Mouse (Mus musculus): ENCODE measurements around the gene Ggnbp2.

Gene Ggnbp2

DNA sequence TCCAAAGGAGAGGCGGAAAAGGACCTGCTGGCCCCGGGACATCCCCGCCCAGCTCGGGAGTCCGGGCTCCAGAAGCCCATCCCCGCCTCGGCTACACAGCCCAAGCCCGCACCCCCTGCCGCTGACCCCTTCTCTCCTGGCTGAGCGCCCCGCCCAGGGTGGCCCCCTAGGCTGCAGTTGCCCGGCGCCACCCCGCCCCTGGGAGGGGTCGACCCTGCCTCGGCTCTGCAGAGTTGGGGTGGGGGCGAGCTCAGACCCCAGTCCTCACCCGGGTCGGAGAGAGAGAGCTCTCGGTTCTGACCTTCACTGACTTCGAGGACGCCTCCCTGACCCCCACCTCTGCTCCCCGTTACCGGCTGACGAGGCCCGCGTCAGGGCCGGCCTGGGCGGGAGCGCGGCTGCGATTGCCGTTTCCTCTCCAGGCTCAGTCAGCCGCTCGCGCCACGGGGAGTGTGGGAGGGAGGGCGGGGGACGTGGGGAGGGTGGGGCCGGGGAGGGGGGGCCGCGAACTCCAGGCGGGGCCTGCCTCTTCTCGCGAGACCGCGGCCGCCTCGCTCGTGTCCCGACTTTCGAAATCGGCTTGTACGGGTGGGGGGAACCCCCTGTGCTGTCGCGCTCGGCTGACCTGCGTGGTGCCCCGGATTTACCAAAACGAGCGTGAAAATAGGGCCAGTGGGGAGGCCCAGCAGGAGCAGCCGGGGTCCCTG is at the start of gene Ggnbp2:
TSS of gene Ggnbp2 (minus strand) at position 481 of the 707 bp plus-strand sequence.
- DNase-seq, result peak; percentile 92

- no peak for DNase-seq
Measured at GRCm38 (mm10) chr11:84919951-84920350, 49.3 kb upstream of the Ggnbp2 start.

DNA sequence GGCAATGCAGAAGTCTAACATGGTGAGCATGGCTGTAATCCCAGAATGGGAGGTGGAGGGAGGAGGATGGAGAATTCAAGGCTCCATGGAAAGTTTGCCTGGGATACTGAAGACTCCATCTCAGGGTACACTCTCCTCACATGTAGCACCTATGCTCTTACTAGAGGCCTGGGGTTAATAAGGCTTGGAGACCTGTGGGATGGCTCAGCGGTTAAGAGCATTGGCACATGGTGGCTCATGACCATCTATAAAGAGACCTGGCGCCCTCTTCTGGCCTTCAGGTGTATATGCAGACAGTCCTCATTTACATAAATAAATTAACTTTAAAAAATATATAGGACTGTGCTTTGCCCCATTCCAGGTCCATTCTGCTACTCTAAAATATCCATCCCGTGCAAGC is 48.7 kb upstream of the Ggnbp2 start:
- DNase-seq, result peak; percentile 41

GRCm38 (mm10) chr11:84918425-84918824 is 47.8 kb upstream of the Ggnbp2 start:
- peak; percentile 91 for DNase-seq

- no peak for DNase-seq
Measured at GRCm38 (mm10) chr11:84916703-84917300, 46.2 kb upstream of the Ggnbp2 start.

DNA sequence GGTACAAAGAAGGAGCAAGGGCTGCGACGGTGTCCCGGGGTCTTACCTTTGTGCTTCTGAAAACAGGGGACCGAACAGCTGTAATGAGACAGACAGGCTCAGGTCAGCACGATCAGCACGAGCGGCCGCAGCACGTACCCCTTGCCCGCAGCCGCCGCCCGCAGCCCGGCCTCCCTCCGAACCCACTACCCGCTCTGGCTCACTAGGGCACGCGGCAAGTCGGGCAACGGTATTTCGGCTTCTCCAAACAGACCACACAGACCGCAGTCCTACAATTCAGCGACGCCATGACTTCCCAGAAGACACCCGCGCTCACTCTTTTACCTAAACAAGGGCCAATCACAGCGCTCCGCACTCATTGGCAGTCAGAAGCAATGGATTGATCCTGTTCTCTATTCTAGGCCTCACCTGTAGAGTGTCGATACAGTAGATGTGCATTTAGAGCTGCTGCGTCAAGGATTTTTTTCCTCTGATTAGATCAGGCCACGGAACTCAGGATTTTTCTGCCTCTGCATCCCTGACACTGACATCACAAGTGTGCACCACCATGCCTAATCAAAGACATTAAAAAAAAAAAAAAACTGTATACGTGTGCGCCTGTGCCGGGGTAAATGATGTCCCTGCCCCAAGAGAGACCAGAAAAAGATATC is 45.6 kb upstream of the Ggnbp2 start, which contains the start of gene Znhit3:
TSS of gene Znhit3 (minus strand) at position 314 of the 650 bp plus-strand sequence.
- peak; percentile 94 for DNase-seq

DNA sequence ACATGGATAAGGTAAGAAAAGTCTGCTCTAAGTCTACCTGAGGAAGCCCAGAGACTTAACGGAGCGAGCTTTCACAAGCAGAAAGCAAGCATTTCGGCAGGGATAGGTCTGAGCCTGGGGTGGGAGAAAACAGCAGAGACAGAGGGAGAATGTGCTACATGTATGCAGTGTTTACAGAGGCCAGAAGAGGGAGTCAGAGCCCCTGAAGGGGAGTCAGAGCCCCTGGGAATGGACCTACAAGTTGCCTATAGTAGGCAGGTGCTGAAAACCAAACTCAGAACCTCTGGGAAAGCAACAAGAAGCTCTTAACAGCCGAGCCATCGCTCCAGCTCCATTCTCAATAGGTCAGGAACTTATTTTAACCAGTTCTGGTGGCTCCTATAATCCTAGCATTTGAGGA is 44.1 kb upstream of the Ggnbp2 start:
- no peak for DNase-seq

DNA sequence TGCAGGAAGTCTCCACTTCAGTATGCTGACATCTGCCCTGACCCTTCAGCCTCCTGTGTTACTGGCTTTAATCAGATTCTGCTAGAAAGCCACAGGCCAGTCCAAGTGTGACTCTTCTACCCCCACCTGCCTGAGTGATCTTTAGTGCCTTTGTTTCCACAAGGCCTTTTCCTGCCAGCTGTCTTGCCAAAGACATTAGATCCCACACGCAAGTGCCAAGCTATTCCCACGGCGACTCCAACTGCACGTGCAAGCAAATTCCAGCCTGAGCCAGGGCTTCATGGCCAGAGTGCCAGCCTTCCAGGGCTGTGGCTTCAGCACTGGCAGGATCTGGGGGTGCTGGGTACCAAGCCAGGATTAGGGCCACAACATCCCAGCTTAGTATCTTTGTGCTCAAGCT is 39.8 kb upstream of the Ggnbp2 start:
- no peak for DNase-seq

- no peak for DNase-seq
Measured at GRCm38 (mm10) chr11:84908480-84908879, 37.9 kb upstream of the Ggnbp2 start.

GRCm38 (mm10) chr11:84907081-84907480 is 36.5 kb upstream of the Ggnbp2 start:
- DNase-seq, result no peak

- DNase-seq, result no peak
Measured at GRCm38 (mm10) chr11:84904597-84905144, 34.1 kb upstream of the Ggnbp2 start.

DNA sequence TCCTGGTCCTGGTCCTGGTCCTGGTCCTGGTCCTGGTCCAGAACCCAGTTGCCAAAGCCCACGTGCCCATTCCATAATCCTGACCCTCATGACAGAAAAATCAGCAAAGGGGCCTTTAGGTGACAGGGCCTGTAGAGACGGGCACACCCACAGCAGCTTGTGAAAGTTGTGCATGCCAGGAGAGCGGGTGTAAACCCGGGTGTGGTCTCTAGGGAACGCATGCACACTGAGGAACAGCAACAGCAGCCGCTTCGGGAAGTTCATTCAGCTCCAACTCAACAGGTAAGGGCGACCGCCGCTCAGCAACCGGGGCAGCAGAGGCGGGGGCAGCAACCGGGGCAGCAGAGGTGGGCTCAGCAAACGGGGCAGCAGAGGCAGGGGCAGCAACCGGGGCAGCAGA is 22.5 kb upstream of the Ggnbp2 start:
- DNase-seq, result no peak

DNA sequence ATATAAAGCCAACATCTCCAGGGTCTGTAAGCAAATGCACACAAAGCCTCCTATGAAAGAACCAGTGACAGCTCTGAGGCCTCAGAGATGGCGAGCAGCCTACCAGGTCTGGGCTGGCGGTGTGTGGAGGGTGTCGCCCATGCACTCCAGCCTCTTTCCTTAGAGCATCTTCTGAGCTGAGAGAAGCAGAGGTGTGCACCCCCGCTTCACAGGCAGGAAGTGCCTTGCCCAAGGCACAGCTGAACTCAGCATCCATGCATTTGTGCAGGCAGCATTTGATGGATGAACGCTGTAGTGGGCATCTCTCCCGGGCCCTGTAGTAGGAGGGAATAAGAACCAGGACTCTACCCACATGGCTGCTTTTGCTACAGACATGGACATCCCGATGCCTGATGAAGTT is 21.1 kb upstream of the Ggnbp2 start:
- no peak for DNase-seq

DNA sequence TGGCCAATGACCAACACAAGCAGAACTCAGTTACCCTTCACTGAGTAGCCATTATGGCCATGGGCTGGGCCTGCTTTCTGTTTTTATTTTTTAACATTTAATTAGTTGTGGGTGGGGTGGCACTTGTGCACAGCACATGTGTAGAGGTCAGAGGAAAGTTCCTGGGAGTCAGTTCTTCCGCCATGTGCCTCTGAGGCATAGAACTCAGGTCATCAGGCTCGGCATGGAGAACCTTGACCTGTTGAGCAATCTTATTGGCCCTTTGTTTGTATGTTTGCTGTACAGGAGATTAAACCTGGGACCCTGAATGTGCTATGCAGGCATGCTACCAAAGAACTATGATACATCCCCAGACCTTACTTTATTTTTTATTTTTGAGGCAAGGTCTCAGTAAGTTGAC is 18.9 kb upstream of the Ggnbp2 start:
- DNase-seq, result no peak

DNA sequence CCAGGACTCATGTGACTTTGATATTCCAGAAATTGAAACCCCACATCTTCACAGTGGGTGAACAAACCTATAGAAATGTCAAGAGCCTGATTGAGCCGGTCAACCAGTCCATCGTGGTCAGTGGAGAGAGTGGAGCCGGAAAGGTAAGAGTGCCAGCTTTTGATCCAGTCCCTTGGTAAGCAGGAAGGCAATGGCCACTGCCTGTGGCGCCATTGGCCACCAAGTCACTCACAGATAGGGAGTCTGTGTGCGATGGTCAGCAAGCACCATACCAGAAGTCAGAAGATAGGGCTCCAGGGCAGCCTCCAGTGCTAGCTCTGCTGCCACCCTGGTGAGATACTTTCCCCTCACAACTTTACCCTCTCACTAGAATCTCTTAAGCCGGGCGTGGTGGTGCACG is 17.4 kb upstream of the Ggnbp2 start:
- no peak for DNase-seq

GRCm38 (mm10) chr11:84886767-84887511 is 16.3 kb upstream of the Ggnbp2 start:
- DNase-seq, result peak; percentile 54

DNA sequence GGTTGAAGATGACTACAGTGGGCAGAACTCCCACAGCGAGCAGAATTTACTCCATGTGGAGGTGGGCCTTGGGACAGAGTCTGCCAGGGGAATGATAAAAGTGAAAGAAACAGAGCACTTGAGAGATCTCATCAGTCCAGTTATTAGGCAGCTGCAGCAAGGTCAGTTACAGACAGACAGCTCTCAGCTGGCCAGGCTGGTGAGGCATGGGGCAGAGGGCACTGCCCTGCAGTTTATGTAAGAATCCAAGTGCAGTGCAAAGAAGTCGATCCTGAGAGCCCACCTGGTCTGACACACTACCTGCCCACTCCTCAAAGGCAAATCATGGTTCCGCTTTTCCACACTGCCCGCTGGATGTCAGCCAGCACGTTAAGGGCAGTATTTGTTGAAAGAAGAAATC is 15.6 kb upstream of the Ggnbp2 start:
- DNase-seq, result peak; percentile 70

DNA sequence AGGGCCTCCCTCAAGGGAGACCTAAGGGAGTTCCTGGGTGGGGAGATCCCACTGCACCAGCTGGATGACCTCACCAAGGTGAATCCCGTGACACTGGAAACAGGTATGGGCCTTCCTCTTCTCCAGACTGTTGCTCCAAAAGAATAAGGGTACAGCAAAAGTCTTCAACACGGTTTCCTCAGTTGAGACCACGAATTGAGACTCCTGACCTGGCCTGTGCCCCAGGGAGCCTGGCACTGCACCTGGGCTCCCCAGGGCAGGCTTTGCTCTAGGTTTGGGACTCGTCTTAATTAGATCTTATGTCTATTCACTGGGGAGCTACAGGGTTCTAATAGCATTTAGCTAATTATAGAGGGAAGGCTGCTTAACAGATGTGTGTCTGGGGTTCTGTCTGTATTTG is 14.6 kb upstream of the Ggnbp2 start:
- DNase-seq, result no peak

GRCm38 (mm10) chr11:84882346-84882745 is 11.7 kb upstream of the Ggnbp2 start:
- no peak for DNase-seq

DNA sequence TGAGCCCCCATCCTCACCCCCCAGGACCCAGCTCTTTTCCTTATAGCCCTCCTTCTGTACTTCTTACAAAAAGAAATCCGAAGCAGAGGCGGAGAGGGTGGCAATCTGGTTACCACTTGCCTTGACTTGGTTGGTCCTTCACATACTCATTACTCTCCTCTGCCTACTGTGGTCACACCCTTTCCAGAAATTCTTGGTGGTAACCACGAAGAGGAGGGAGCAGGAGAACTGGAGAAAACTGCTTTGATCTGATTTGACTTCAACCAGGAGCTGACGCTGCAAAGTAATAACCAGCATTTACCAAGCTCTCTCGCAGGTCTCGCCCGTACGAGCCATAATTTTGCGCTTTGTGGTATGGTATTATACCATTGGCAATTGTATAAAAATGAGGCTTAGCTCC is 10.4 kb upstream of the Ggnbp2 start:
- DNase-seq, result no peak

DNA sequence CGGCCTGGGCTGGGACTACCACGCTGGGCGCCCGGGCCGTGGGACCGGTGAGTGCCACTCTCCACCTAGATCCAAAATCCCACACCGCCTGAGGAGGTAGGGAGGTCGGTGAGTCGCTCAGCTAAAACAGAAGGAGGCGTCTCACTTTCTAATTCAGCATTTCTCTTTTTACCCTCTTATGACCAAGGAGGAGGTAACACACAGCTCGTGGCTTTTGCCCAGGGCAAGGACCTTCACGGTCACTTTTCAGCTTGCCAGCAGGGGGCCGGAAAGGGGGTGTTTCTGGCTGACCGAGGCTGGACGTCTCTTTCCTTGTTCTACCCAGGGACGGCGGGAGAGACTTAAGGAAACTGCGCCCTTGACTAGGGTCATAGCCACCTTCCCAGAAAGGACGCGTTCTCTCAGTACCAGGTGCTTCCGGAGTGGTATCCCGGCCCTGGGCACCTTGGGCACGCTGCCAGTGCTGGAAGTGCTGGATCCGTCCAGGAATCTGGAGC is 9.9 kb upstream of the Ggnbp2 start:
- DNase-seq, result peak; percentile 80

GRCm38 (mm10) chr11:84879772-84880464 is 9.3 kb upstream of the Ggnbp2 start, which contains the start of the genes Myo19 and Pigw:
Gene Myo19 (plus strand): TSS chr11:84880148.
Gene Pigw (minus strand): TSS chr11:84880285.
- peak; percentile 79 for DNase-seq
